Mouse (Mus musculus) left cerebral cortex, adult 18-20 months (tissue): ENCODE results near the gene Sult2a8. TPM values are rescaled to one million over a fixed set of nuclear protein-coding genes. Genes with fewer than 3 reads are reported as not detected.
"Not testable (repeated sequence)": the region's sequence is repeated elsewhere in the genome, so short reads cannot be mapped to it uniquely, and the experiment has no call there.

Source experiments
- DNase-seq, 2 experiments: peaks; one replicate each; pipeline ENCODE4 v3.0.0; 2021 to 2022; ENCODE audit warnings: low spot score in 2 of 2, mixed read lengths in 1 of 2
- long read RNA-seq, 2 experiments: library from polyadenylated mRNA; stranded (forward); transcript quantifications; one replicate each; pipeline ENCODE4 v2.0.0; 2021
- total RNA-seq, 2 experiments: library from RNA; stranded (reverse); gene quantifications; 2 replicates each; pipeline ENCODE4 v1.2.3; 2021

Gene Sult2a8
- total RNA-seq, result not detected
- long read RNA-seq, experiment 1, result 0 reads
- long read RNA-seq, experiment 2, result 0 reads

GRCm38 (mm10) chr7:14446534-14446933 lies at the start of gene Sult2a8:
TSS of gene Sult2a8 (minus strand) at chr7:14446769.
- DNase-seq, result no peak

GRCm38 (mm10) chr7:14494130-14494529 lies 47.6 kb upstream of the Sult2a8 start, which contains the start of gene Sult2a7:
TSS of gene Sult2a7 (minus strand) at chr7:14494230.
- no peak for DNase-seq

- DNase-seq, result no peak
Observed at GRCm38 (mm10) chr7:14492886-14493285, 46.3 kb upstream of the Sult2a8 start.

GRCm38 (mm10) chr7:14439581-14439980 lies 7.0 kb downstream of the Sult2a8 start:
- DNase-seq, result no peak

- no peak for DNase-seq
Observed at GRCm38 (mm10) chr7:14438484-14438883, 8.1 kb downstream of the Sult2a8 start.

GRCm38 (mm10) chr7:14438029-14438428 lies 8.5 kb downstream of the Sult2a8 start:
- no peak for DNase-seq

- DNase-seq, result not testable (repeated sequence)
Observed at GRCm38 (mm10) chr7:14399363-14399762, 47.2 kb downstream of the Sult2a8 start.

- DNase-seq, result no peak
Observed at GRCm38 (mm10) chr7:14396462-14396861, 50.1 kb downstream of the Sult2a8 start.

Other genes with a start within 250 kb of the Sult2a8 start
- gene Sult2a6, start 191.9 kb downstream of the Sult2a8 start, total RNA-seq, result not detected
- gene Obox8, start 113.2 kb downstream of the Sult2a8 start, total RNA-seq, result not detected
- gene Sult2a7, start 47.5 kb upstream of the Sult2a8 start, total RNA-seq, result not detected
- under 1 TPM; 0.05 to 0.19 TPM for gene Vmn1r90, start 116.7 kb upstream of the Sult2a8 start, total RNA-seq
- gene Obox7, start 212.7 kb upstream of the Sult2a8 start, total RNA-seq, result not detected